Mouse (Mus musculus) intestine, postnatal 0 days (tissue): ENCODE results near the gene Samd1. TPM values are rescaled to one million over a fixed set of nuclear protein-coding genes. Genes with fewer than 3 reads are reported as not detected.

Experiments
- ATAC-seq: fragments of 200-750 bp; cut with Nextera tagmentation; 2 replicates; pipeline ENCODE4 v1.8.0; 2017; ENCODE audit warnings: mild to moderate bottlenecking, moderate TSS enrichment, moderate library complexity
- H3K27ac ChIP-seq: fragments of 300-500 bp; sonication (generic); 2 replicates; pipeline ENCODE4 v1.5.1; 2014; ENCODE audit warnings: mild to moderate bottlenecking, low read depth, low read length, moderate library complexity
- H3K27me3 ChIP-seq: fragments of 300-500 bp; sonication (generic); replicated peaks from 2 replicates; pipeline ENCODE4 v1.6.1; 2014; ENCODE audit warnings: low read length, mixed read lengths; ENCODE audit not compliant: control insufficient read depth, insufficient read depth
- H3K36me3 ChIP-seq: fragments of 300-500 bp; sonication (generic); 2 replicates; pipeline ENCODE4 v1.6.1; 2014; ENCODE audit warnings: mild to moderate bottlenecking, moderate library complexity; ENCODE audit not compliant: control insufficient read depth, insufficient read depth
- H3K4me1 ChIP-seq: fragments of 300-500 bp; sonication (generic); replicated peaks from 2 replicates; pipeline ENCODE4 v1.6.1; 2014; ENCODE audit warnings: antibody characterized with exemption, low read length, mixed read lengths; ENCODE audit not compliant: control insufficient read depth, insufficient read depth
- H3K4me2 ChIP-seq: fragments of 300-500 bp; sonication (generic); replicated peaks from 2 replicates; pipeline ENCODE4 v1.6.1; 2014; ENCODE audit warnings: low read depth, mild to moderate bottlenecking, moderate library complexity
- H3K4me3 ChIP-seq: fragments of 300-500 bp; sonication (generic); 2 replicates; pipeline ENCODE4 v1.5.1; 2014; ENCODE audit warnings: low read depth, low read length
- H3K9ac ChIP-seq: fragments of 300-500 bp; sonication (generic); 2 replicates; pipeline ENCODE4 v1.6.1; 2014; ENCODE audit warnings: mild to moderate bottlenecking, low read depth, low read length
- H3K9me3 ChIP-seq: fragments of 300-500 bp; sonication (generic); 2 replicates; pipeline ENCODE4 v1.6.1; 2016; ENCODE audit warnings: mixed run types; ENCODE audit not compliant: control insufficient read depth
- CTCF ChIP-seq: sonication (generic); IDR thresholded peaks from 2 replicates; pipeline ENCODE4 v1.5.1; 2016; ENCODE audit warnings: low read depth, mild to moderate bottlenecking, control low read depth, antibody characterized with exemption, moderate library complexity
- WGBS: fragments of 180-500 bp; shearing (Covaris S2); extraction: QIAGEN DNeasy Blood & Tissue Kit; methylation state at CpG from one replicate; pipeline ENCODE4 v1.1.7; 2014; 5-methylcytosine and 5-hydroxymethylcytosine counted together
- polyA plus RNA-seq: library from polyadenylated mRNA; unstranded; fragments of >200 nt; fragmentation: Nextera tagmentation; extraction: Ambion mirVana; gene quantifications from 2 replicates; pipeline ENCODE4 v1.2.1, GENCODE M21; 2015

The Samd1 gene
- polyA plus RNA-seq, result 3.5 and 4.5 TPM in 2 replicates

DNA sequence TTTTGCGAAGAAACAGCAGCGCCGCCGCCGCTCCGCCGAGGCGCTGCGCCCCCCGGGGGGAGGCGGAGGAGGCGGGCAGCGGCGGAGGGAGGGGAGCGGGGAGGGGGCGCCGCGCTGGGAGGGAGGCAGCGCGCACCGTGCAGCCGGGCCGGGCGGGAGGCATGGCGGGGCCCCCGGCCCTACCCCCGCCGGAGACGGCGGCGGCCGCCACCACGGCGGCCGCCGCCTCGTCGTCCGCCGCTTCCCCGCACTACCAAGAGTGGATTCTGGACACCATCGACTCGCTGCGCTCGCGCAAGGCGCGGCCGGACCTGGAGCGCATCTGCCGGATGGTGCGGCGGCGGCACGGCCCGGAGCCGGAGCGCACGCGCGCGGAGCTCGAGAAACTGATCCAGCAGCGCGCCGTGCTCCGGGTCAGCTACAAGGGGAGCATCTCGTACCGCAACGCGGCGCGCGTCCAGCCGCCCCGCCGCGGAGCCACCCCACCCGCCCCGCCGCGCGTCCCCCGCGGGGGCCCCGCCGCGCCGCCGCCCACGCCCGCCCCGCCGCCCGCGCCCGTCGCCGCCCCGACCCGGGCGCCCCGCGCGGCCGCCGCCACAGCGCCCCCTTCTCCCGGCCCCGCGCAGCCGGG, at the start of gene Samd1:
Gene Samd1 (plus strand): TSS at position 162 of the 631 bp plus-strand sequence.
- Histone ChIP-seq H3K4me3 (peak within 1 kb of the TSS; percentile 67), H3K36me3 (peaks cover 6% of the 10 kb centered on the region; the same call in 1 of the 2 replicates), H3K27ac (peak within 1 kb of the TSS; percentile 82), H3K27me3 (no peaks in the 10 kb centered on the region), H3K9ac (peak within 1 kb of the TSS; percentile 53), H3K4me1 (no peaks in the 10 kb centered on the region; the same call in 1 of the 2 replicates), H3K9me3 (no peaks in the 10 kb centered on the region), H3K4me2 (peak within 1 kb of the TSS; percentile 93)
- under 1% methylated on average over 44 of the region's 112 CpGs for WGBS
- no peak for TF ChIP-seq CTCF
- peak; percentile 5; the same call in 1 of the 2 replicates for ATAC-seq

DNA sequence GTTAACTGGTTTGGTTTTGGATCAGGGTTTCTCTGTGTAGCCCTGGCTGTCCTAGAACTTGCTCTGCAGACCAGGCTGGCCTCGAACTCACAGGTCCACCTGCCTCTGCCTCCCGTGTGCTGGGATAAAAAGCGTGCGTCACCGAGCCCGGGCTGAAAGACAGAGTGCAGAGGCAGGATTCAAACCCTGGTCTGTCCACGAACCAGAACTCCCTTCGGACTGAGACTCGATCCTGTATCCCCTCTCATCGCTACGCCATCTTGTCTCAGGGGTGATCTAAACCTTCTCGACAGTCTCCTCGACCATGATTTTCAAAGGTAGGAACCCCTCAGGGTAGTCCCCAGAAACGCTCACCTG, 42.7 kb upstream of the Samd1 start:
- peak overlapping the region; percentile 17; the same call in 1 of the 2 replicates for H3K9ac ChIP-seq
- H3K4me1 ChIP-seq, result 0 out of 2 replicates have a peak, but pooled peaks cover 3% of the 10 kb centered on the region
- no peaks in the 10 kb centered on the region for H3K27me3 ChIP-seq
- H3K4me3 ChIP-seq, result peak overlapping the region; percentile 38
- WGBS, result 1% methylated on average over 14 of the region's 14 CpGs
- no peak; the same call in 1 of the 2 replicates for ATAC-seq
- no peaks in the 10 kb centered on the region for H3K9me3 ChIP-seq
- no peak overlapping the region for H3K27ac ChIP-seq
- TF ChIP-seq CTCF, result no peak
- peak overlapping the region; percentile 65 for H3K4me2 ChIP-seq
- no peaks in the 10 kb centered on the region for H3K36me3 ChIP-seq

DNA sequence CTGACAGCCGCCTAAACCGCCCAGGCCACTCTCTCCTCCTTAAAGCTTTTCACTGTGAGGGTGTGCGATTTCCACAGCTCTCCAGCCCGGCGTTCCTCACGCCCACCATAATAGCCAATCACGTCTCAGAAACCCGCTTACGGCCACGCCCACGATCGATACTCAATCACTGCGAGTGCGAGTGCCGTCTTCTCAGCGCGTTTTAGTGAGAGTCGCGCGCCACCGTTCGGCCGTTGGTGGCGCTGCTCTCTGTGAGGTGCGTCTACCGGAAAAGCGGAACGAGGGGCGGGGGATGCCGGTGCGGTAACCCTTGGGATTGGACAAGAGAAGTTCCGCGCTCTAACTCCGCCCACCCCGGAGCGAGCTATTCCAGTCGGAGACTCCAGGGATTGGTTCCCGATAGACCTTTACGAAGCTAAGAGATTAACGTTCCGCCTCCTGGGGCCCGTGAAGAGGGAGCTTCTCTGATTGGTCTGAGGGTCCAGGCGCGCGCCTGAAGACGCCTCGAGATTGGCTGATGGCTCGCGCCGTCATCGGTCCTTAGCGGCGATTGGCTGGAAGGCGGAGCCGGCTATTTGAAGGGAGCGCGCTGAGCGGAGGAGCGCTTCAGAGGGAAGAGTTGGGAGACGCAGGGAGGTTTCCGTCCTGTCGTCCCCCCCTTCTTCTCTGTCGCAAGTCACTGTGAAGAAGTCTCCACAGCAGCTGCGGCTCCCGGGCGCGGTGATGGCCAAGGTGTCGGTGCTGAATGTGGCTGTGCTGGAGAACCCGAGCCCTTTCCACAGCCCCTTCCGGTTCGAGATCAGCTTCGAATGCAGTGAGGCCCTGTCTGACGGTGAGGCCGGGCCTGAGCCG, 42.1 kb upstream of the Samd1 start, which contains the start of the genes Gm10644 and Asf1b:
Gene Gm10644 (minus strand): TSS at position 100 of the 852 bp plus-strand sequence.
Gene Asf1b (plus strand): TSS at position 402 of the 852 bp plus-strand sequence.
- peak; percentile 99 for ATAC-seq
- H3K4me3 ChIP-seq, result peak within 1 kb of the TSS; percentile 77
- no peak within 1 kb of the TSS for H3K27ac ChIP-seq
- no peaks in the 10 kb centered on the region for H3K9me3 ChIP-seq
- peak within 1 kb of the TSS; percentile 58 for H3K9ac ChIP-seq
- H3K36me3 ChIP-seq, result no peaks in the 10 kb centered on the region
- no peaks in the 10 kb centered on the region for H3K27me3 ChIP-seq
- H3K4me2 ChIP-seq, result peak within 1 kb of the TSS; percentile 96
- 0 out of 2 replicates have a peak, but pooled peaks cover 3% of the 10 kb centered on the region for H3K4me1 ChIP-seq
- WGBS, result under 1% methylated on average over 75 of the region's 75 CpGs
- TF ChIP-seq CTCF, result peak; percentile 94

DNA sequence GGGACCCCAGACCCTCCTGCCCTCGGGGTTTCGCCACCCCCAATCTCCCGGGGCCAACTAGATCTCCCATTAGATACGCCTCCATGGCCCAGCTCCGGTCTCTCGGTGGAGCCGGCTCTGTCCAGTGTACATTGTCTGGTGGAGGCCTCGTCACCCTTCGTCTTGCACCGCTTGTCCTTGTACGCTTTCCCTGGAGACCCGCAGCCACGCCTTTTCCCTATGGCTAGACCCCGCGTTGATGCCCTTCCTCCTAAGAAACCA, 41.6 kb upstream of the Samd1 start:
- no peak for TF ChIP-seq CTCF
- H3K27me3 ChIP-seq, result no peaks in the 10 kb centered on the region
- no peaks in the 10 kb centered on the region for H3K9me3 ChIP-seq
- peak overlapping the region; percentile 58 for H3K9ac ChIP-seq
- H3K36me3 ChIP-seq, result no peaks in the 10 kb centered on the region
- H3K27ac ChIP-seq, result no peak overlapping the region
- H3K4me3 ChIP-seq, result peak overlapping the region; percentile 77
- no peak for ATAC-seq
- 0 out of 2 replicates have a peak, but pooled peaks cover 3% of the 10 kb centered on the region for H3K4me1 ChIP-seq
- under 1% methylated on average over 15 of the region's 15 CpGs for WGBS
- H3K4me2 ChIP-seq, result peak overlapping the region; percentile 96

DNA sequence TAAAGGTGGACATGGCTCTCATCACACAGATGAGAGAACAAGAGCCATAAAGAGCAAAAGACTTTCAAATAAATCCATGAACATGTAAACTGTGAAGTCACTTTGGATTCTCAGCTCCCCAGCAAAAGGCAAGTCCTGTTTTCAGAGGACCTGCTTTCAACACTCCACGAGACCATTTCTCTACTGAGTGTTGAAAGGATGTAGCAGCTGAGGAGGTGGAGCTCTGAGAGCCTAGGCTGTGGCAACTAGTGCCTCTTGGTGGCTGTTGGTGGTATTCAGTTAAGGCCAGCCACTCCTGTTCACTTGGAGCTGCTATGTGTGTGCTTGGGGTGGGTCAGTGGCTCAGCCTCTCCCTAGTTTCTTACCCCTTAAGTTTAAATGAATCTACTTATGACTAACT, 40.7 kb upstream of the Samd1 start:
- H3K27ac ChIP-seq, result no peak overlapping the region
- H3K4me2 ChIP-seq, result peak overlapping the region; percentile 96
- H3K9me3 ChIP-seq, result no peaks in the 10 kb centered on the region
- H3K36me3 ChIP-seq, result no peaks in the 10 kb centered on the region
- WGBS, result 25% methylated on average over 1 of the region's 1 CpGs
- ATAC-seq, result no peak
- peak; percentile 63 for TF ChIP-seq CTCF
- H3K9ac ChIP-seq, result no peak overlapping the region
- H3K4me1 ChIP-seq, result 0 out of 2 replicates have a peak, but pooled peaks cover 3% of the 10 kb centered on the region
- H3K27me3 ChIP-seq, result no peaks in the 10 kb centered on the region
- H3K4me3 ChIP-seq, result no peak overlapping the region

DNA sequence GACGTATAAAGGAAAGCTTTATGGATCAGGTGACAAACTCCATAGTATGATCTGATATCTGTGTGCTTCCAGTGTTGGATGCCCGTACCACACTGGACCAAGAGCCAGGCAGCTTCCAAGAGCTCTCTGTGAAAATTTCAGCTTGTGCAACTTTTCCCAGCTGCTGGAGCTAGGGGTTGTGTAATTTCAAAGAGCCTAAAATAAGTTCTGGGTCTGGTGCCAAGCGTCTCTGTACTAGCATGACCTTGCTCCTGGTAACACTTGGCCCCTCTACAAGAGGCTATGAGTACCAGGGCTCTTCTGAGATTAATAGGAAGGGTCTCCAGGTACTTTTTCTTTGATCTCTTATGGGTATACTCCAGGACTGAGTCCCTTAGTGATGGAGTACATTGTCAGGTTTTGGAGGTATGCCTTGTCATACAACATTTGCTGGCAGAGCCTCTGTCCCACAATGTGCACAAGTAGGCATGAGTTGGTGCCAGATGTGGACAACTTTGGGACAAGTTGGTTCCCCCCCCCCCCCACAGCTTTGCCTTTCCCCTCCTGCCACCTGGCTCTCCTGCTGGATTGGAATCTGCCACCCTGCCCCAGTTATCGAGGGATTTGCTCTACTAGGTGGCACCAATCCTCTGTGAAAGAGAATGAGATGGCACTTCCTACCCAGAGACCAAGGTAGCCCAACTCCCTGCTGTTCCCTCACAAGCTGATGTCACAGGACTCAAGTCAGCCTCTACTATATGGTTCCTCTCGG, 33.3 kb upstream of the Samd1 start:
- TF ChIP-seq CTCF, result no peak
- 90% methylated on average over 5 of the region's 5 CpGs for whole genome bisulfite sequencing
- Histone ChIP-seq H3K27ac (no peak overlapping the region), H3K9me3 (no peaks in the 10 kb centered on the region), H3K27me3 (no peaks in the 10 kb centered on the region), H3K36me3 (peaks cover 10% of the 10 kb centered on the region; the same call in 1 of the 2 replicates), H3K4me2 (no peak overlapping the region), H3K4me1 (no peaks in the 10 kb centered on the region), H3K4me3 (no peak overlapping the region), H3K9ac (no peak overlapping the region)
- no peak for ATAC-seq
